Mouse (Mus musculus) A20 (cell line): ENCODE data around the gene Stk26.

Experiments used
- DNase-seq: peaks from one replicate; pipeline ENCODE4 v3.0.0-alpha.2; 2011; ENCODE audit warnings: low read depth, low spot score

Stk26 gene

GRCm38 (mm10) chrX:50924629-50925364 lies 84.0 kb downstream of the Stk26 start:
- peak; percentile 6 for DNase-seq

GRCm38 (mm10) chrX:50926893-50927545 lies 86.2 kb downstream of the Stk26 start:
- DNase-seq, result no peak

- no peak for DNase-seq
Measured at GRCm38 (mm10) chrX:50930309-50930708, 89.5 kb downstream of the Stk26 start.

GRCm38 (mm10) chrX:50937117-50937516 lies 96.3 kb downstream of the Stk26 start:
- no peak for DNase-seq

GRCm38 (mm10) chrX:50942610-50943009 lies 101.8 kb downstream of the Stk26 start, which contains the start of gene Frmd7:
Frmd7 (minus strand) TSS chrX:50942710.
- no peak for DNase-seq
